Mouse (Mus musculus): ENCODE measurements around the gene Rpl11. TPM values are rescaled to one million over a fixed set of nuclear protein-coding genes. Genes with fewer than 3 reads are reported as not detected.
"Not testable (repeated sequence)": the region's sequence is repeated elsewhere in the genome, so short reads cannot be mapped to it uniquely, and the experiment has no call there.

The Rpl11 gene
- polyA plus RNA-seq, 2 experiments = 341 to 805 TPM

DNA sequence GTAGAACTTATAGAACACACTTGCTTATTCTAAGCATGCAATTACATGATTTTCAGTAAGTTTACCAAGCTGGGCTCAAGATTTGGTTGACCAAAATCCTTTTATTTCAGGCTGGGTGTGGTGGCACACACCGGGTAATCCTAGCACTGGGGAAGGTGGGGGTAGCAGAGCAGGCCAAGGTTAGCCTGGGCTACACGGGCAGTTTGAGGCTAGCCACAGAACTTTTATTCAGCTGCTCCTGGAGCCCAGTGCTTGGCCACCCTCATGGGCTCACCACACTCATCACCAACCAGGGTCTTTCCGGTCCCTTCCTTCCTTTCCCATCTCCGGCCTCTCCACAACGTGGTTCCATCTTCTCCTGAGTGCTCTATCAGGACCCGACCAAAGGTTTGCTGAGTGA is 17.4 kb upstream of the Rpl11 start:
- DNase-seq (ENCODE audit: low read depth in 3 of 3, low spot score in 3 of 3) (no peak), ATAC-seq (ENCODE audit: insufficient read depth) (0 out of 2 replicates have a peak, but pooled peaks have one; percentile 5)
- Histone ChIP-seq H3K4me2 (ENCODE audit: low read depth) (no peak overlapping the region), H3K9ac (replicated peaks) (no peak overlapping the region), H3K36me3 (replicated peaks; ENCODE audit: control insufficient read depth, insufficient read depth, low read depth) (no peaks in the 10 kb centered on the region), H3K4me3 (ENCODE audit: insufficient read depth in 1 of 2, low read depth in 2 of 2, low read length in 2 of 2) (no peak overlapping the region), H3K27me3 (ENCODE audit: control insufficient read depth, insufficient read depth, low read length) (peaks cover 7% of the 10 kb centered on the region), H3K27ac (no peak overlapping the region), H3K9me3 (ENCODE audit: control insufficient read depth, low read length) (no peaks in the 10 kb centered on the region), H3K4me1 (replicated peaks; ENCODE audit: control insufficient read depth in 2 of 2, insufficient read depth in 2 of 2, low read length in 1 of 2) (peaks cover 5 to 9% of the 10 kb centered on the region in 2 experiments; a peak in 3 of 4 replicates)
- TF ChIP-seq CTCF (IDR thresholded peaks at IDR 0.05; ENCODE audit: low read depth) (no peak), EP300 (IDR thresholded peaks at IDR 0.05; ENCODE audit: low read depth) (no peak)
- WGBS (ENCODE audit: insufficient replicate concordance) = 36% methylated on average over 6 of the region's 6 CpGs

DNA sequence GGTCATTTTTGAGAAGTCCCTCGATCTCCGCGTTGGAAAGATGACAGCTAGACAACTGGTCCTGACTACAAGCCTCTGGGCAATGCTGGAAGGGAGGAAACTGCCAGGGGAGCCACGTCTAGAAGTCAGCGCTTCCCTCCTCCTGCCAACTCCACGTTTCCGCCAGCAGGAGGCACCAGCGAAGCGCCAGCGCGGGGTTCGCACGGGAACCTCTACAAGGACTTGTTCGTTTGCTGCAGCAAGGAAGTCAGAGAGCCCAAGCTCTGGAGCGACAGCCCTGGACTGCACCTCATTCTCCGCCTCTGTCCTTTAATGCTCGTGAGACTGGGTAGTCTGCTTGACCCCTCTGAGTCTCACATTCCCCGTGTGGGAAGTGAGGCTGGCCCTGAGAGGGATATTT is 16.7 kb upstream of the Rpl11 start:
- Histone ChIP-seq H3K9ac (replicated peaks) (no peak overlapping the region), H3K4me1 (replicated peaks; ENCODE audit: control insufficient read depth in 2 of 2, insufficient read depth in 2 of 2, low read length in 1 of 2) (peaks cover 5 to 9% of the 10 kb centered on the region in 2 experiments; a peak in 3 of 4 replicates), H3K27me3 (ENCODE audit: control insufficient read depth, insufficient read depth, low read length) (peaks cover 7% of the 10 kb centered on the region), H3K27ac (no peak overlapping the region), H3K4me2 (ENCODE audit: low read depth) (no peak overlapping the region), H3K36me3 (replicated peaks; ENCODE audit: control insufficient read depth, insufficient read depth, low read depth) (no peaks in the 10 kb centered on the region), H3K9me3 (ENCODE audit: control insufficient read depth, low read length) (no peaks in the 10 kb centered on the region), H3K4me3 (ENCODE audit: insufficient read depth in 1 of 2, low read depth in 2 of 2, low read length in 2 of 2) (no peak overlapping the region)
- TF ChIP-seq EP300 (IDR thresholded peaks at IDR 0.05; ENCODE audit: low read depth) = no peak
- peak; percentile 94 for TF ChIP-seq CTCF (IDR thresholded peaks at IDR 0.05; ENCODE audit: low read depth)
- ATAC-seq (ENCODE audit: insufficient read depth) = 0 out of 2 replicates have a peak, but pooled peaks have one; percentile 15
- 1% methylated on average over 18 of the region's 18 CpGs for WGBS (ENCODE audit: insufficient replicate concordance)
- peak in 2 of 3 experiments; percentile 28 to 48 for DNase-seq (ENCODE audit: low read depth in 3 of 3, low spot score in 3 of 3)

DNA sequence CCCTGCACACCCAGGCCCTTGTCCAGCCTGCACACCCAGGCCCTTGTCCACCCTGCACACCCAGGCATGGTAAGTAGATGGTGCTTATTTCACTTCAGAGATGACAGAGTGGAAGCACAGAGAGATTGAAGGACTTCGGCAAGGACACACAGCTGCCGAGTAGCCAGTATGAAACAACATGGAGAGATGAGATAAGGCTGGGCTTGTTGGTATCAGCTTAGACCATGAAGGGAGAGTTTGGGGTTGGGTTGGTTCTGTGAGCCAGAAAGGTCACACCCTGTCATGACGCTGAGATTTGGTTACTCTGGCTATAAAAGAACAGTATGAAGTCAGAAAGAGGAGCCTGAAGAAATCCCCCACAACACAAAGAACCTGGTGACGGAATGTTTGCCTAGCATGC is 16.1 kb upstream of the Rpl11 start:
- peaks cover 7% of the 10 kb centered on the region for H3K27me3 ChIP-seq (ENCODE audit: control insufficient read depth, insufficient read depth, low read length)
- H3K9me3 ChIP-seq (ENCODE audit: control insufficient read depth, low read length) = no peaks in the 10 kb centered on the region
- WGBS (ENCODE audit: insufficient replicate concordance) = 20% methylated on average over 4 of the region's 4 CpGs
- H3K36me3 ChIP-seq (replicated peaks; ENCODE audit: control insufficient read depth, insufficient read depth, low read depth) = no peaks in the 10 kb centered on the region
- H3K4me2 ChIP-seq (ENCODE audit: low read depth) = no peak overlapping the region
- no peak overlapping the region for H3K27ac ChIP-seq
- DNase-seq (ENCODE audit: low read depth in 3 of 3, low spot score in 3 of 3) (peak in 1 of 3 experiments; percentile 44), ATAC-seq (ENCODE audit: insufficient read depth) (peak; percentile 62; the same call in 1 of the 2 replicates)
- H3K4me1 ChIP-seq (replicated peaks; ENCODE audit: control insufficient read depth in 2 of 2, insufficient read depth in 2 of 2, low read length in 1 of 2) = peaks cover 5 to 9% of the 10 kb centered on the region in 2 experiments; a peak in 3 of 4 replicates
- no peak overlapping the region for H3K9ac ChIP-seq (replicated peaks)
- H3K4me3 ChIP-seq (ENCODE audit: insufficient read depth in 1 of 2, low read depth in 2 of 2, low read length in 2 of 2) = no peak overlapping the region
- peak; percentile 63 for TF ChIP-seq EP300 (IDR thresholded peaks at IDR 0.05; ENCODE audit: low read depth)
- no peak for TF ChIP-seq CTCF (IDR thresholded peaks at IDR 0.05; ENCODE audit: low read depth)

DNA sequence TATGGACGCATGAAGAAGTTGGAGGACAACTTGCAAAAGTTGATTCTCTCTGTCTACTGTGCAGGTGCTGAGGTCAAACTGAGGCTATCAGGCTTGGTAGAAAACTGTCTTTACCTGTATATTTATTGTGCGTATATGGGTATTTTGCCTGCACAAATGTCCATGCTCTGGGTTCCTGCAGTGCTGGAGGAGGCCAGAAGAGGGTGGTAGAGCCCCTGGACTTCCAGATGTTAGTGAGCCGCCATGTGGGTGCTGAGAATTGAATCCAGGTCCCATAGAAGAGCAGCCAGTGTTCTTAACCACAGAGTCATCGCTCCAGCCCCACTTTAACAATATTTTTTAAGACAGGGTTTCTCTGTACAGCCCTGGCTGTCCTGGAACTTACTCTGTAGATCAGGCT is 9.9 kb upstream of the Rpl11 start:
- Histone ChIP-seq H3K4me2 (ENCODE audit: low read depth) (no peak overlapping the region), H3K9ac (replicated peaks) (no peak overlapping the region), H3K4me3 (ENCODE audit: insufficient read depth in 1 of 2, low read depth in 2 of 2, low read length in 2 of 2) (no peak overlapping the region), H3K27ac (no peak overlapping the region), H3K9me3 (ENCODE audit: control insufficient read depth, low read length) (no peaks in the 10 kb centered on the region), H3K36me3 (replicated peaks; ENCODE audit: control insufficient read depth, insufficient read depth, low read depth) (no peaks in the 10 kb centered on the region), H3K27me3 (ENCODE audit: control insufficient read depth, insufficient read depth, low read length) (no peaks in the 10 kb centered on the region), H3K4me1 (replicated peaks; ENCODE audit: control insufficient read depth in 2 of 2, insufficient read depth in 2 of 2, low read length in 1 of 2) (no peaks in the 10 kb centered on the region)
- DNase-seq (ENCODE audit: low read depth in 3 of 3, low spot score in 3 of 3) (no peak), ATAC-seq (ENCODE audit: insufficient read depth) (no peak)
- WGBS (ENCODE audit: insufficient replicate concordance) = 70% methylated on average over 4 of the region's 4 CpGs
- peak; percentile 26; the same call in 1 of the 2 replicates for TF ChIP-seq CTCF (IDR thresholded peaks at IDR 0.05; ENCODE audit: low read depth)
- no peak for TF ChIP-seq EP300 (IDR thresholded peaks at IDR 0.05; ENCODE audit: low read depth)

DNA sequence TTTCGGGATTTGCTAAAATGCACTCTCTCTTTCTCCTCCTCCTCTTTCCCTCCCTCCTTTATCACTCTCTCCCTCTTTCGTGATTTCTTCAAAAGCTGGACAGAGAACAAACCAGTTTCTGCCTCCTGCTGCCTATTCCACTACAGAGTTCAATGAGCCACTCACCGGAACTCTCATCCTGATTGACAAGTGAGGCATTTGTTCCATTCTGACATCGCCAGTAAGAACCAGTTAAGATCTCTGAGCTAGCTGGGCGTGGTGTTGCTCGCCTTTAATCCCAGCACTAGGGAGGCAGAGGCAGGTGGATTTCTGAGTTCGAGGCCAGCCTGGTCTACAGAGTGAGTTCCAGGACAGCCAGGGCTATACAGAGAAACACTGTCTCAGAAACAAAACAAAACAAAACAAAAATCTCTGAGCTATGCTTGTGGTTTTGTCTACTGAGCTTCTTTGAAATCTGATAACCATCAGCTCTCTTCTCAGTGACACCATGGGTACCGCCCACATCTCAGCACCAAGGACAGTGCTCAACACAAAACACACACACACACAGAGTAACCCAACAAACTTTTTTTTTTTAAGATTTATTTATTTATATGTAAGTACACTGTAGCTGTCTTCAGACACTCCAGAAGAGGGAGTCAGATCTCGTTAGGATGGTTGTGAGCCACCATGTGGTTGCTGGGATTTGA is 6.7 kb upstream of the Rpl11 start:
- not testable (repeated sequence) for ATAC-seq (ENCODE audit: insufficient read depth); DNase-seq (ENCODE audit: low read depth in 3 of 3, low spot score in 3 of 3); H3K9ac ChIP-seq (replicated peaks); H3K4me2 ChIP-seq (ENCODE audit: low read depth); H3K27ac ChIP-seq; H3K4me3 ChIP-seq (ENCODE audit: insufficient read depth in 1 of 2, low read depth in 2 of 2, low read length in 2 of 2); H3K9me3 ChIP-seq (ENCODE audit: control insufficient read depth, low read length); H3K27me3 ChIP-seq (ENCODE audit: control insufficient read depth, insufficient read depth, low read length); H3K36me3 ChIP-seq (replicated peaks; ENCODE audit: control insufficient read depth, insufficient read depth, low read depth); H3K4me1 ChIP-seq (replicated peaks; ENCODE audit: control insufficient read depth in 2 of 2, insufficient read depth in 2 of 2, low read length in 1 of 2)
- 44% methylated on average over 9 of the region's 9 CpGs for WGBS (ENCODE audit: insufficient replicate concordance)

Measured in liver, embryonic 14.5 days (tissue).